Mouse (Mus musculus) adrenal gland, postnatal 4 days (tissue): ENCODE results near the gene Trio. TPM values are rescaled to one million over a fixed set of nuclear protein-coding genes. Genes with fewer than 3 reads are reported as not detected.

Experiments used
- DNase-seq, 2 experiments: peaks; one replicate each; pipeline ENCODE4 v3.0.0; 2021 to 2022; ENCODE audit warnings: low spot score in 2 of 2, mixed read lengths in 2 of 2
- long read RNA-seq, 2 experiments: library from polyadenylated mRNA; stranded (forward); transcript quantifications; one replicate each; pipeline ENCODE4 v2.0.0; 2021
- total RNA-seq, 2 experiments: library from RNA; stranded (reverse); gene quantifications; 2 replicates each; pipeline ENCODE4 v1.2.3; 2021

Trio gene
- 100 to 1,000 TPM; 111 to 118 TPM for total RNA-seq
- long read RNA-seq, experiment 1, partial matches to known transcripts = 4 of 5 reads
- long read RNA-seq, experiment 1, other reads (novel, unspliced or antisense) = 1 of 5 reads
- long read RNA-seq, experiment 2, partial matches to known transcripts = 4 of 6 reads
- long read RNA-seq, experiment 2, other reads (novel, unspliced or antisense) = 2 of 6 reads

DNA sequence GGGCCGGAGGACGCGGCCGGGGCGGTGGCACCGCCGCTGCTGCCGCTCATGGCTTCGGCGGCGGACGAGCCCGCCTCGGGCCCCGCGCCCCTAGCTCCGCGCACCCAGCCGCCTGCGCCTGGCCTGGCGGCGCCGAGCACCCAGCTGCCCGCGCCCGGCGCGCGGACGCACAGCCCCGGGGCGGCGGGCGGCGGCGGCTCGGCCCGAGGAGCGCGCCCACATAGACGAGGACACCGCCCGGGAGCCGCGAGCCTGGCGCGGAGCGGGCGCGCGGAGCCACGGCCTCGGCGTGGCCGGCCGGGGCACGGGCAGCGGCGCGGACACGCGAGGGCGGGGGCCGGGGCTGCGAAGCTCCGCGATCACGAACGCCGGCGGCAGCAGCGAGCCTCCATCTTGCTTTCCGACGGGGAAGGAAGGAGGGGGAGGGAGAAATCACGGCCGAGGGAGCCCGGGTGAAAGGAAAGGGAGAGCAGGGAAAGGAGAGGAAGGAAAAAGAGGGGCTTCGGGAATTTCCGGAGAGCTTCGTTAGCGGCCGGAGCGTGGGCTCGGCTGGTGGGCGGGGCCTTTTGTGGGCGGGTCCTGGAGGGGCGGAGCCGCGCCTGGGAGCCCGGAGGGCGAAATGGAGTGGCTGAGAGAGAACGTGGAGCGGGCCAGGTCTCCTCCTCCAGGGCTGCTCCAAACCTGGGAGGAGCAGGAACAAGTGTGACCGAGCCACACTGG lies at the start of gene Trio:
Gene Trio, minus strand, starts transcription at position 402 of the 720 bp plus-strand sequence.
- DNase-seq = peak; percentile 93 to 96

DNA sequence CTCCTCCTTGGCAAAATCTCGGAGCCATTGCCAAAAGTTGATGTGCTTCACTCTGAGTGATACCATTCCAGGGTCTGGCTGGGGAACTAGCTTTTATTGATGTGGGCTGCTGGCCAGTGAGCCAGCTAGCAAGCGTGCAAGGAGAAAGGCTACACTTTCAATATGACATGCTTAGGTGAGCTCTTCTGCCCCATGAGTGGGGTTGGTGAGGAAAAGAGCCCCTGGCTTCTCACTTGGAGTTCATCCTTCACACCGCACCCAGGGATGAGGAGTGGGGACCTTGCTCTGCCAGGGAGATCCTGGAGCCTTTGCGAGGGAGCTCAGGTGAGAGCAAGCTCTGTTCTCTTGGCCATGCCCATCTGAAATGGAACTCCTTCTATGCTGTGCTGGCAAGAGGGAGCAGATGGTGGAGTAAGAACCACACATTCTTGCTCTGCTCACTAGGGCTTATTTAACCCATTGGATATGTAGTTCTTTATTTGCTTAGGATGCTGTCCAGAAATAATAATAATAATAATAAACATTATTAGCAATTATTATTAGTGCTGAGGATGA lies 48.8 kb upstream of the Trio start:
- DNase-seq = no peak

DNA sequence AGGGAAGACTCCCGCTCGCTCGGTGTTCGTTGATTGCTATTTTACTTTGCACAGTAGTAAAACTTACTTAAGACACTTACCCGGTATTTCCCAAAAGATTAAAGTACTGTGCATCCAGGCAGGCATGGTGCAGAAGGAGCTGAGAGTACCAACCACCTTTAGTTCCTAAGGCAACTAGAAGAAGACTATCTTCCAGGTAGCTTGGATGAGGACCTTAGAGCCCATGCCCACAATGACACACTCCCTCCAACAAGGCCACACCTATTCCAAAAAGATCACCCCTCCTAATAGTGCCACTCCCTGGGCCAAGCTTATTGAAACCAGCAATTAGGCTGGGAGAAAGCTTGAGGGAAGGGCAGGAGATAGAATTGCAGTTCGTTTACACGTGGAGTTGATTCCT lies 46.0 kb upstream of the Trio start:
- DNase-seq = no peak

DNA sequence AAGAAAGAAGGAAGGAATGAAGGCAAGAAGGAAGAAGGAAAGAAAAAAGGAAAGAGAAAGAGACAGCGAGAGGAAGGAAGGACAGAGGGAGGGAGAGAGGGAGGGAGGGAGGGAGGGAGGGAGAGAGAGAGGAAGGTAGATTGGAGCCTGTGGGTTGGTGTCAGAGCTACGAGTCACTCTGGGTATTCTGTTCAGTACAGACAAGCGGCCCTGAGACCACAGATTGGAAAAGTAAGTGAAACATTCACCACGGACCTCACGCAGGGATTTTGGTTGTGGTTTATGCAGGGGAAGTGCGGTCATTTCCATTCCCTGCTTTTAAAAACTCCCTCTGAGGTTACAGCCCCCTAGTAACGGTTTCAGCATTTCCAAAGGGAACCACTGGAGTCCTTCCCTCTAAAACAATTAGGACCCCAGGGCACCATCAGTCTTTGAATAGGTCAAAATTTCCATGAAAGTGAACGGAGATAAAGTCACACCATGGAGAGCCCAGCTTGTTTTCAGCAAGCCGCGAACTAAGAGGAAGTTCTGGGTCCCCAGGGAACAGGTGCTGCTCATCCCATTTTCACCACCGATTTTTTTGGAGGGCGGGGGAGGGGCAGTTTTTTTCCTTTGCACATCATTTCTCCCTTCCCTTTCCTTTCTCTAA lies 45.2 kb upstream of the Trio start:
- no peak for DNase-seq

DNA sequence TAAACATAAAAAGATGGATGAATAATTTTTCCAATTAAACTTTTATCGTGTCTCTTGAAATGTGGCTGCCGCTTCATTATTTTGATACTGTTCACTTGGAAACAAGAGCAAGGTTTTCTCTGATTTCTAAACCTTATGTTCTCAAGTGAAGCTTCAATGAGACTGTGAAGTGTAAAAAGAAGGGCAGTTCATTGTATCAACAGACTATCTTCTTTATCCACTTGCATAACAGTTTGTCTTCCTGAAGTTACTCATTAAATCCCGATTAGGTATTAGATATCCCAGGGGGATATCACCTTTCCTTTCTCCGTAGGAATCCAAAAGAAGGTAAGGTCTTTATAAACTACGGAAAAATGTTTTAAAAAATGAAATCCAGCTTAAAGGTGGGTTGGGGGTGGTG lies 44.6 kb upstream of the Trio start:
- no peak for DNase-seq

DNA sequence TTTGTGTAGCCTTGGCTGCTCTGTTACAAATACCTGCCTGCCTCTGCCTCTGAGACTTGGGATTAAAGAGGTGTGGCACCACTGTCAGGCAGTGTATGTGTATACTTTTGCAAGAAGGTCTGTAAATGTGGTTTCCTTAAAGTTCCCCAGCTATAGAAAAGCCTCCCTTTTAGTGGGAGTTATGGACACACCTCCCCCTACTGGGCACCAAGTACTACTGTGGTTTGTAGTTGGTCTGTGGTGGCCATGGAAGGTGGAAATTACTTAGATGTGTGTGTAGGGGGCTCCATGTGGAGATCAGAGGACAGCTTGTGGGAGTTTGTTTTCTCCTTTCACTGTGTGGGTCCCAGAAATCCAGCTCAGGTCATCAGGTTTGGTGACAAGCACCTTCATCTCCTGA lies 41.7 kb upstream of the Trio start:
- no peak for DNase-seq

DNA sequence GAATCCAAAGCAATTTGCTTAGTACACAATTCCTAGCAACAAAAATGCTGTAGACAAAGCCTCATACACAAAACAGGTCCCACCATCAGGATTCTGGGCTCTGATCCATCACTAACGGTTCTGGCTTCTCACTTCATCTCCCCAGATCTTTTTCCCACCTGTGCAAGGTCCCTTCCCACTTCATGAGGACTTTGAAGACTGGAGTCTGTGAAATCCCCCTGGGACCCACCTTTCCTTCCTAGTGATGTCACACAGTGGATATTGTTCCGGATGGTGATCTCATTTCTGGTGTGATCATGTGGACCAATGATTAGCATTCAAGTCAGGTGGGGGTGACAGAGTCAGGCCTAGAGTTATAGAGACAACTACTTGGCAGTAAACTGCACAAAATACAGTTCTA lies 40.8 kb upstream of the Trio start:
- no peak for DNase-seq

DNA sequence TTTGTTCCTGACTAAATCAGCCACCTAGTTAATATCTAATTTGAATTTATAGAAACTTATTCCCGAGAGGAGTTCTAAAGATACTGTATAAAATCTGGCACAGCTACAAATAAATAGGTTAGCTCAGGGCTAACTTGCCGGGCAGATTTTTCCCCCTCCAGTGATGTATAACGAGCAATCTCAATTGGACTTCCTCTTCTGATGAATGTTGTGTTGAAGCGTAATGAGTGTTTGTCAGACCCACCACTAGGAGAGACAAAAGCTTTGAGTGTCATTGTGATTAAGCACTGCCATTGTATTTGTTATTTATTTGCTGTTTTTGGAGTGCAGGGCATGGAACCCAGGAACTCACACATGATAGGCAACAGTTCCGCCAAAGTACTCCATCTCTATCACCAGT lies 39.9 kb upstream of the Trio start:
- DNase-seq = no peak

DNA sequence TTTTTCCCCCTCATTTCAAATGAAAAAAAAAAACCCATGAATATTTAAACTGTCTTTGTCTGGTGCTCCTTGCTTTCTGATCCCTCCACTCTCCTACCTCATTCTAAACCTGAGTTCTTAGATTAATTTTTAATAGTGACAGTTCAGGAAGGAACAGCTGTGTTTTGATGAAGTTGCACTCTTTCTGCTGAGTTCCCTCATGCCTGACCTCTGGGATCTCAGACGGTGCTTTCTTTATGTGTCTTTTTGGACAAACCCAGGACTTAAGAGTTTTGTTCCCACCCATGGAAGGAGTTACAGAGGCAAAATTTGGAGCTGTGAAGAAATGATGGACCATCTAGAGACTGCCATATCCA lies 39.1 kb upstream of the Trio start:
- no peak for DNase-seq

DNA sequence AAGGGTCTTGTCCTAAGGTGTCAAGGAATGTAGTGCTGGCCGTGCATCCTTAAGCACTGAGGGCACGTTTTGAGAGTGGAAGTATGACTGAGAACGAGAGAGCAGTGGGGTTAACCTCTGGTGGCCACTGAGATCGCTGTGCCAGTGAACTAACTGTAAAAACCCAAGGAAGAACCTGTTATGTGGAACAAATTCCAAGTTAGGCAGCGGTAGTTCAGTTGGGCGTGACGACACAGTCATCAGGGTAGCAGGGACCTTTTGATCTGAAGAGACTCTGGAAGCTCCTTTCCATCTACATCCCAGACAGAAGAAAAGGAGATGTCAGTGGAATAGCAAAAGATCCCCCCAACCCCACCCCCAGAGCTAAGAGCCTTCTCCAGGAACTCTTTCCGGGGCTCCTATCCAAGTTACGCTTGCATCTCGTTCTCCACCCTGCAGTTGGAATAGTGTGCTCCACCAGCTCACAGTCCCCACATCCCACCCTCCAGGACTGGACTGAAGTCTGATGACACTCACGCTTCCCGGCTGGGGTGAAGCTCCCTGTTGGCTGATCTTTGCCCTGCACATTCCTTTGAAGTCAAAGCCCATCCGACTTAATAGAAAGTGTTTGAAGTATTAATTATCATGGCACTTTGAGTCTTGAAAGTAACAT lies 38.6 kb upstream of the Trio start:
- no peak for DNase-seq

DNA sequence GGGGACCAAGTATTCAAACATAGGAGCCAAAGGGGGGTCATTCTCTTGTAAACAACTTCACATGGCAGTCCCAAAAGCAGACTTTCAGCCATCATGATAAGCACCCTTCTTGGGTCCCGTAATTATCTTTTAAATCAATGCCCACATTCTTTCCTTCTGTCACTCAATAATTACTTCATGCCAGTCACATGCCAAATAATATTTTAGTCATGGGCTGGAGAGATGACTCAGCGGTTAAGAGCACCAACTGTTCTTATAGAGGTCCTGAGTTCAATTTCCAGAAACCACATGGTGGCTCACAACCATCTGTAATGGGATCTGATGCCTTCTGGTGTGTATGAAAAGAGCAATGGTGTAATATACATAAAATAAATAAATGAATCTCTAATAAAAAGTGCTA lies 37.8 kb upstream of the Trio start:
- DNase-seq = no peak

DNA sequence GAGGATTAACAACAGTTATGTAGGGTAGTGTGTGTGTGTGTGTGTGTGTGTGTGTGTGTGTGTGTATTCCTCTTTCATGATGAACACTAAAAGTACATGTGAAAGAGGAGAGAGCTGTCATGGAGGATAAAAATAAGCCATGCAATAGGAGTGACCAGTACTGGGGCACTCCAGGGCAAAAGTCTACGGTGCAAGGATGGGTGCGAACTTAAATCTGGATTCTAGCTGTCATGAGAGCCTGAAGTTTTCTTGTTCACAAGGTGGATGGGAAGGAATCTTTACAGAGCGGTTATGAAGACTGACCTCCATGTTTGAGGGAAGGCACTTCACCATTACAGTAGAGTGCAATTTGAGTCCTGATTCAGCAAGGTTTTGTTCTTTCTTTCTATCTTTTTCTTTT lies 36.4 kb upstream of the Trio start:
- DNase-seq = no peak

DNA sequence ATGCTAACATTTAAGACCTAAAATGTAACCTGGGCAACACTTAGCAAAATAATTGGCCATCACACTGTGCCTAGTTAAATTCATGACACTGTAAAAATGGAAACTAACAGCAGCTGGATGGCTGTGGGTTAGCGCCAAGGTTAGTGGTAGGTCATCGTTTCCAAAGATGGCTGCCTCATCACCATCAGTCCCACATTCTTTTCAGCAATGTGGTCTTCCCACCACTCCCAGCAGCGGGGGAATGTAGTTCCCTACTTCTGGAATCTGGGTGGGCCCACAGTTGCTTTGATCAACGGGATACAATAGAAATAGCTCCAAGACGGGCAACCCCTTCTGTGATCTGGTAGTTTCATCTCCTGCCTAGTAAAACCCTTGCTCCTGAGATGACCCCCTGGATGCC lies 35.3 kb upstream of the Trio start:
- DNase-seq = no peak

DNA sequence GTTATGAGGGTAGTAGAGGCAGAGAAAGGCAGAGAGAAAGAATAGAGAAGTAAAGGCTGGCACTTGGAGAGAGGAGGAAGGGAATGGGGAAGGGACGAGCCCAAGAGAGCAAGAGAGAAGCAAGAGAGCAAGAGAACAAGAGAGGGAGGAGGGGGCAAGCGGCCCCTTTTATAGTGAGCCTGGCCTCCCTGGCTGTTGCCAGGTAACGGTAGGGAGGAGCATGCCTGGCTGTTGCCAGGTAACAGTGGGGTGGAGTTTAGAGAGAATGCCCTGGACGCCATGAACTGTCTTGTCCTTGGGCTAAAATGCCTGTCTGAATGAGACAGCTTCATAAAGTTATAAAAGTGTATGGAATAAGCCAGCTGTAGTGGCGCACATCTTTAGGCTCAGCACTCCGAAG lies 34.8 kb upstream of the Trio start:
- DNase-seq = no peak

DNA sequence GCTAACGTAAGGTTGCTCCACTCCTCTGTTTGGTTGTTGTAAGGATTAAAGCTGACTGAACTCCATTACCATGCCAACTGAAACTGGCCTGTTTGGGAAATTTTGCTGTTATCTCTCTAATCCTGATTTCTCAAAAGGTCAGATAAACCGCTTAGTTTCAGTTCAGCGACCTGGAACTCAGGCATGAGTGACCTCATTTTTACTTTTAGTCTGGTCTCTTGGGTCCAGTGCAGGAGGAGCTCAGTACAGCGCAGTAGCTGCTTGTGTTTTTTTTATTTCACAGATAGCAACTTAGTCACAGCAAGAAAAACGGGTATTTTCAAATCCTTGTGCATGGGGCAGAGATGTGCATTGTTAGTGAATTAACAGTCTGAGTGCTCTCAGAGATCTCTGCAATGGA lies 31.9 kb upstream of the Trio start:
- no peak for DNase-seq

DNA sequence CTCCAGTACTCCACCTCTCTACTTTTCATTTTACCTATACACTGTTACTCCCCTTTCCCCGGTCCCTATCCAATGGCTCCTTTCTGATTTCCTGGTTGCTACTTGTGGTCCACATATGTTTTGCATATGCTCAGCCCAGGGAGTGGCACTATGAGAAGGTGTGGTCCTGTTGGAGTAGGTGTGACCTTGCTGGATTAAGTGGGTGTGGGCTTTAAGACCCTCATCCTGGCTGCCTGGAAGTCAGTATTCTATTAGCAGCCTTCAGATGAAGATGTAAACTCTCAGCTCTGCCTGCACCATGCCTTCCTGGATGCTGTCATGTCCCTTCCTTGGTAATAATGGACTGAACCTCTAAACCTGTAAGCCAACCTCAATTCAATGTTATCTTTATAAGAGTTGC lies 29.1 kb upstream of the Trio start:
- DNase-seq = no peak

DNA sequence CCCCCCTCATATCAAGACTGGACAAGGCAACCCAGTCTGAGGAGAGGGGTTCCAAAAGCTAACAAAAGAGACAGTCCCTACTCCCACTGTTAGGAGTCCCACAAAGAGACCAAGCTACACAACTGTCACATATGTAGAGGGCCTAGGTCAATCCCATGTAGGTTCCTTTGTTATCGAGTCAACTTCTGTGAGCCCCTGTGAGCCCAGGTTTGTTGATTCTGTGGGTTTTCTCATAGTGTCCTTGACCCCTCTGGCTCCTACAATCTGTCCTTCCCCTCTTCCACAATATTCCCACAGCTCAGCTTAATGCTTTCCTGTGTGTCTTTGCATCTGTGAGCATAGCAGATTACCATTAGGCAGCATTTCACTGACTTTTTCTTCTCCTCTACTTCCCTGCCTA lies 28.5 kb upstream of the Trio start:
- no peak for DNase-seq

DNA sequence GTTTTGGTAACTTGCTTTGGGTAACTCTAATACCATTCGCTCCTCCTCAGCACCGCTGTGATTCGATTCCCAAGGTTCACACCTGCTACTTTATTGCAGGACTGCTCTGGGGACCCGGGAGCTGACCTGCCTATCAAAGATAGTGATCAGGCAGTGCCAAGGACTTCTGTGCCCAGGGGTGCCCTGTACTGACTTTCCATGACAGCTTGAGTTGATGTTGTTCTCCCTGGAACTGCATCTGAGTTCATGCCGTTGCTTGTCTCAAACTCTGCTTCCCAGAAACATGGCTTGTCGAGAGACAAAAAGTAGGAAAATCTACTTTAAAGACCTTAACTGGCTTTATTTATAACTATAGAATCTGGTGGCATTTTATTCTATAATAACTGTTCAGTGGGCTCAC lies 27.6 kb upstream of the Trio start:
- DNase-seq = no peak

DNA sequence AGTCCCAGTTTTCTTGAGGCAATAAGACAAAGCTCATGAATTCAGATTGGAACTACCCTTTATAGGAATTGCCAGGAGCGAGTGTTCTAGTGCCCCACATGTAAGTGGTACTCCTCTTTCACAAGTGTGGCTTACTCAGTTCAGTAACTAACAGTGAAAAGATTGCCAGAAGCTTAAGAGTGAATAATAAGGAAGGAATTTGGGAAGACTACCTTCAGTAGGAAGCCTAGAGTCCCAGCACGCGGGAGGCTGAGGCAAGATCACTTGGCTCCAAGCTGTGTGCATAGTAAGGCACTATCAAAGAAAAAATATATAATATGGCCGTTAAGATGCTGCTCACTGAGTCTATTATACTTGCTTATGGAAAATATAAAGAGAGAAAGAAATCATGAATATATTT lies 26.2 kb upstream of the Trio start:
- no peak for DNase-seq

DNA sequence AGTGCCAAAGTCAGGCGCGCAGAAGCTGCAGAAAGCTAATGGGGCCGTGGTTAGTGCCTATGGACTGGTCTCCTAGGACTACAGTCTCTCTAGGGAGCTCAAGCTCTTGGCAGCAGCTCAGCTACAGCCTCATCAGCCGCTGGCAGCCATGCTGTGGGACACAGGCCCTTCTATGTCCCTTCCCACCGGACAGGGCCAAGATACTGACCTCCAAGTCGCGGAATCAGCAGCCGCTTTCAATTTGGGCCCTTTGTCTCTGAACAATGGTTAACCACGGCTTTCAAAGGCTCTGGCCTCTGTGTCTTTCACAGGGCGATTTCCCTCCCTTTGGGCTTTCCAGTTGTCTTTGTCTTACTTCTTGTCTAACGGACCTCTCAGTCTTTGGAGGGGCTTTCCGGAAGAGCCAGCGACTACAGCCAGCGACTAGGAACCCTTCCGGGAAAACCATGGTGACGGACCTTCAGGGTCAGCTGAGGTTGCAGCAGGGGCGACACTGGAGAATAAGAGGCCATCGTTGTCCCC lies 25.5 kb upstream of the Trio start:
- no peak for DNase-seq

DNA sequence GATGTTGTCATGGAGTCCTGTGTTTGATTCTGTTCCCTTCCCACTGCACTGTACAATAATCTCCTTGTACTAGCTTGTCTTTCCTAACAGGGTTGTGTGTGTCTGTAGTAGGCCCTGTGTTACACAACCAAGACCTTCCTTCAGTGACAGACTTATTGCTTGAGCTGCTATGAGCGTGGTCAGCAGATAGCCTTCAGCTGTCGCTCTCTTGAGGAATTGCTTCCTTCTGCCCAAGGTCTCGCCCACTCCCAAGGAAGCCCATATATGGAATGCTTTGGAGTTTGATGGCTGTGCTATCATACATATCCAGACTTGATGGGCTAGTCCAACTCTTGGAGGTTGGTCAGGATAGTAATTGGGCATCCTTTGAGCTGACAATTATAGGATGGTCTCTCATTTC lies 22.1 kb upstream of the Trio start:
- DNase-seq = no peak
